Mouse (Mus musculus) C2C12 (cell line): ENCODE data around the gene Hist3h2ba. TPM values are rescaled to one million over a fixed set of nuclear protein-coding genes. Genes with fewer than 3 reads are reported as not detected.

ENCODE experiments used
- H3K27me3 ChIP-seq: one replicate; pipeline ENCODE4 v1.6.1; 2011; ENCODE audit not compliant: control insufficient read depth, insufficient read depth, insufficient read length
- H3K36me3 ChIP-seq: one replicate; pipeline ENCODE4 v1.6.1; 2011; ENCODE audit not compliant: control insufficient read depth, insufficient read depth
- H3K4me3 ChIP-seq: one replicate; pipeline ENCODE4 v1.5.1; 2011; ENCODE audit warnings: mild to moderate bottlenecking, control low read depth; ENCODE audit not compliant: poor library complexity, insufficient read depth, severe bottlenecking
- H3K79me2 ChIP-seq: one replicate; pipeline ENCODE4 v1.6.1; 2011; ENCODE audit not compliant: control insufficient read depth, insufficient read depth
- H3K79me3 ChIP-seq: one replicate; pipeline ENCODE4 v1.6.1; 2011; ENCODE audit warnings: low read depth, control low read depth
- H3ac ChIP-seq: one replicate; pipeline ENCODE3; 2011; ENCODE audit warnings: low read depth; ENCODE audit not compliant: control insufficient read depth, insufficient read length
- CEBPB ChIP-seq: IDR thresholded peaks from one replicate; pipeline ENCODE4 v1.6.1; 2011; ENCODE audit warnings: low read depth, mild to moderate bottlenecking, control low read depth, moderate library complexity
- CTCF ChIP-seq: IDR thresholded peaks from one replicate; pipeline ENCODE4 v1.5.1; 2011; ENCODE audit not compliant: control insufficient read depth, insufficient read depth, insufficient read length
- FOSL1 ChIP-seq: IDR thresholded peaks from one replicate; pipeline ENCODE4 v1.8.0; 2011; ENCODE audit warnings: mild to moderate bottlenecking, low read length; ENCODE audit not compliant: poor library complexity, insufficient read depth, severe bottlenecking
- MAX ChIP-seq: IDR thresholded peaks from one replicate; pipeline ENCODE4 v1.6.1; 2011; ENCODE audit warnings: mild to moderate bottlenecking, control low read depth
- MYOD1 ChIP-seq: IDR thresholded peaks from one replicate; pipeline ENCODE4 v1.6.1; 2011; ENCODE audit warnings: low read depth; ENCODE audit not compliant: control insufficient read depth, insufficient read length
- MYOG ChIP-seq: IDR thresholded peaks from one replicate; pipeline ENCODE4 v1.6.1; 2011; ENCODE audit not compliant: control insufficient read depth, insufficient read length; ENCODE audit errors: extremely low read depth
- USF1 ChIP-seq: IDR thresholded peaks from one replicate; pipeline ENCODE4 v1.6.1; 2011; ENCODE audit warnings: low read depth, mild to moderate bottlenecking, control low read depth, moderate library complexity
- polyA plus RNA-seq: library from polyadenylated mRNA; unstranded; fragments of >200 nt; fragmentation: generic; extraction: Trizol; gene quantifications from one replicate; pipeline ENCODE4 v1.2.1, GENCODE M21; 2012; ENCODE audit warnings: missing spikeins

Hist3h2ba gene
- polyA plus RNA-seq, 1 experiment, result 1.6 TPM

DNA sequence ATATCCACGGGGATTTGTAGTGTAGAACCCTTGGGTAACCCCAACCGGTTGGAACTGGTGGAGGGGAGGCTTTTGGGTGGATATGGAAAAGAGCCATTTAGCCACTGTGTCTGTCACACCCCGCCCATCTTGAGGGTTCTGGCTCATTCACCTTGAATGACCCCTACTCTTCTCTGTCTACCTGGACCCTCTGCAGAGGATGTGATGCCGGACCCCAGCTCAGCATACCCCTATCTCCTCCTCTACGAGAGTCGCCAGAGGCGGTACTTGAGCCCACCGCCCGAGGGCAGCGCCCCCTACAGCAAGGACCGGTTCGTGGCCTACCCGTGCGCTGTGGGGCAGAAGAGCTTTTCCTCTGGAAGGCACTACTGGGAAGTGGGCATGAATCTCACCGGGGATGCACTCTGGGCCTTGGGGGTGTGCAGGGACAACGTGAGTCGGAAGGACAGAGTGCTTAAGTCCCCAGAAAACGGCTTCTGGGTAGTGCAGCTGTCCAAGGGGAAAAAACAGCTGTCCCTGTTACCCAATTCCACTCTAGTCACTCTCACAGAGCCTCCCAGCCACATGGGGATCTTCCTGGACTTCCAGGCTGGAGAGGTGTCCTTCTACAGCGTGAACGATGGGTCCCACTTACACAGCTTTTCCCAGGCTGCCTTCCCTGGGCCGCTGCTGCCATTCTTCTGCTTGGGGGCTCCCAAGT is 22.3 kb downstream of the Hist3h2ba start:
- peaks cover 11% of the 10 kb centered on the region for H3K79me3 ChIP-seq
- TF ChIP-seq CEBPB (no peak), FOSL1 (no peak), MAX (no peak), MYOD1 (no peak), USF1 (no peak), CTCF (no peak), MYOG (no peak)
- no peak overlapping the region for H3K4me3 ChIP-seq
- peaks cover 27% of the 10 kb centered on the region for H3K79me2 ChIP-seq
- no peak overlapping the region for H3ac ChIP-seq
- no peaks in the 10 kb centered on the region for H3K27me3 ChIP-seq
- peaks cover 13% of the 10 kb centered on the region for H3K36me3 ChIP-seq

DNA sequence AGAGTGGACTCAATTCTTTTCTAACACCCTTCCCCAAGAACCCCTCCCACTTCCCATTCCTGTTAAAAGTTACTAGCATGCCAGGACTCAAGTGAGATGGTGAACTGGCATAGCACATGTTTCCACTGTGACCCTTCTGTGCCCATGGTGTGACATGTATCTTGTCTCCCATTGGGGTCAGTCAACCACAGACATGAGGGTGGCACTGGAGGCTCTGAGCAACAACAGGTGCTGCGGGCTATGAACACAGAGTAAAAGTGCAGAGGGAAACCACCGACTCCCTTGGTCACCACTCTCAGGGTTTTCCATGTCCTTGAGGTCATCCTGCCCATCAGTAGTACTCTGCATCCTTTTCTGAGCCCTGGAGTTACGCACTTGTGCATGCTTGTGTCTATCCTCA is 23.1 kb downstream of the Hist3h2ba start:
- no peak overlapping the region for H3ac ChIP-seq
- H3K4me3 ChIP-seq, result no peak overlapping the region
- peaks cover 13% of the 10 kb centered on the region for H3K36me3 ChIP-seq
- H3K79me3 ChIP-seq, result peaks cover 15% of the 10 kb centered on the region
- no peaks in the 10 kb centered on the region for H3K27me3 ChIP-seq
- H3K79me2 ChIP-seq, result peaks cover 34% of the 10 kb centered on the region
- TF ChIP-seq CEBPB, result no peak
- TF ChIP-seq MYOD1, result no peak
- TF ChIP-seq MYOG, result no peak
- TF ChIP-seq MAX, result no peak
- TF ChIP-seq CTCF, result no peak
- no peak for TF ChIP-seq USF1
- no peak for TF ChIP-seq FOSL1

DNA sequence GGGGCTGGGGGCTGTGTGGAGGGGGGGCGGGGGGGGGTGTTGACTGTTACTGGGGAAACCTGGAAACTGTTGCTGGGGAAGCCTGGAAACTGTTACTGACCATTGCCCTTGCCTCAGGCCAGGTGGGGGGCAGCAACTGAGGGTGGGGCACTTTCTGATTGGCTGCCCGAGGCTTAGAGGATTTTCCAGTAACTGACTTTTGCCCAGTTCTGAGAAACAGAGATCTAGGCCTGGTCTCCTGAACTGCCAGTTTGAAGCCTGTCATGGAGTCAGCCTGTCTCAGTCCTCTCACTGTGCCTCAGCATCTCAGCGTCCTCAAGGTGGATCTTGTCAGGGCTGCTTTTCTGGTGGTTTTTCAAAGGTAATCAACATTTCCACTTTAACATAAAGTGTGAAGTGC is 25.7 kb downstream of the Hist3h2ba start:
- Histone ChIP-seq H3K79me3 (peaks cover 30% of the 10 kb centered on the region), H3K79me2 (peaks cover 61% of the 10 kb centered on the region), H3K36me3 (peaks cover 5% of the 10 kb centered on the region), H3K4me3 (no peak overlapping the region), H3K27me3 (no peaks in the 10 kb centered on the region), H3ac (no peak overlapping the region)
- TF ChIP-seq FOSL1 (no peak), USF1 (no peak), CTCF (no peak), MYOD1 (no peak), MAX (no peak), CEBPB (no peak), MYOG (no peak)

DNA sequence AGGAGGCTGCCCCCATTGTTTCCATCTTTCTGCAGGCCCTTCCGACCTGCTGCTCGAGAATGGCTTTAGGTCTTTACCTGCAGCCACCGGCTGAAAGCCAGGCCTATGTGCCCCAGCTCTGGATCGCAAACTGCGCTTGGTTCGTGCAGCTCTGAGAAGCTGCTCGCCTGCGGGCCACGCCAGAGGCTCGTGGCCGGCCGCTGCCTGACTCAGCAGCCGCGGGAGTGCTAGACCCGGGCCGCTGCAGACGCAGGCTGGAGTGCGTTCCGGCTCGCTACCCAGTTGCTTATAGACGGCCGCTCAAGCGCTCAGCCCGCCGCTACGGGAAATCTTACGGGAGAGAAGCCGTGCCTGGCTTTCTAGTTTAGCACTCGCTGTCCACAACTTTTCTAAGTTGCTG is 28.4 kb downstream of the Hist3h2ba start:
- H3K4me3 ChIP-seq, result peak overlapping the region; percentile 57
- H3K27me3 ChIP-seq, result no peaks in the 10 kb centered on the region

DNA sequence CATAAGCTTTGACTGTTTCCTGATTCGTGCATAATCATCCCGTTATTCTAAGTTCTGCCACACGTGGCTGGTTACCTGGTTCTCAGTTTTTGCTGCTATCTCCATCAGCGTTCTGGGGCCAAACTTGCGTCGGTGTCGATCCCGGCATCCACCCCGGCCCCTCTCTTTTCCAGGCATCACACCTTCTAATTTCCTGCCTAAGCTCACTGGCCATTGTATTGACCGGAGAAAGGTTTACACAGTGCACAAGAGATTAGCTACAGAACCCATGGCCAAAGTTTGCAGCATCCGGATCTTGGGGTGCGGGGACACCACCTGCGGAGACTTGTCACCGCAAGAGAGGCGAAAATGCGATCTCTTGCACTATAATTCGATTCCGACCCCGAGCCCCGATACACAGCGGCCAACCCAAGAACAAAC is 28.9 kb downstream of the Hist3h2ba start:
- no peaks in the 10 kb centered on the region for H3K27me3 ChIP-seq
- H3ac ChIP-seq, result peak overlapping the region; percentile 94

More for the DNA sequence above, 28.4 kb downstream of the Hist3h2ba start:
- H3ac ChIP-seq, result peak overlapping the region; percentile 94
- H3K79me3 ChIP-seq, result peaks cover 49% of the 10 kb centered on the region
- H3K36me3 ChIP-seq, result peaks cover 5% of the 10 kb centered on the region
- TF ChIP-seq MYOG (no peak), CEBPB (no peak), MYOD1 (no peak)
- peaks cover 88% of the 10 kb centered on the region for H3K79me2 ChIP-seq

More for the DNA sequence above, 28.9 kb downstream of the Hist3h2ba start:
- Histone ChIP-seq H3K36me3 (peaks cover 7% of the 10 kb centered on the region), H3K4me3 (peak overlapping the region; percentile 57), H3K79me2 (peaks cover 88% of the 10 kb centered on the region), H3K79me3 (peaks cover 49% of the 10 kb centered on the region)
- TF ChIP-seq FOSL1 (no peak), MYOG (no peak), CTCF (no peak), MAX (no peak), CEBPB (no peak), USF1 (no peak), MYOD1 (no peak)
